Mouse (Mus musculus) limb, embryonic 10.5 days (tissue): ENCODE results near the gene Cyp3a25. TPM values are rescaled to one million over a fixed set of nuclear protein-coding genes. Genes with fewer than 3 reads are reported as not detected.
"Not testable (repeated sequence)": the region's sequence is repeated elsewhere in the genome, so short reads cannot be mapped to it uniquely, and the experiment has no call there.

Source experiments
- DNase-seq: peaks from one replicate; pipeline ENCODE4 v3.0.0-alpha.2; 2017; ENCODE audit warnings: low spot score
- H3K27ac ChIP-seq: fragments of 300-500 bp; sonication (generic); 2 replicates; pipeline ENCODE4 v1.5.1; 2016; ENCODE audit warnings: mild to moderate bottlenecking
- H3K27me3 ChIP-seq: fragments of 300-500 bp; sonication (generic); 2 replicates; pipeline ENCODE4 v1.6.1; 2016; ENCODE audit warnings: low read depth, mild to moderate bottlenecking; ENCODE audit not compliant: poor library complexity, severe bottlenecking
- H3K36me3 ChIP-seq: fragments of 300-500 bp; sonication (generic); 2 replicates; pipeline ENCODE4 v1.6.1; 2016; ENCODE audit warnings: mild to moderate bottlenecking, moderate library complexity
- H3K4me1 ChIP-seq: fragments of 300-500 bp; sonication (generic); 2 replicates; pipeline ENCODE4 v1.6.1; 2016
- H3K4me3 ChIP-seq: fragments of 300-500 bp; sonication (generic); 2 replicates; pipeline ENCODE4 v1.5.1; 2016; ENCODE audit warnings: mild to moderate bottlenecking, moderate library complexity
- H3K9me3 ChIP-seq: fragments of 300-500 bp; sonication (generic); replicated peaks from 2 replicates; pipeline ENCODE4 v1.6.1; 2016; ENCODE audit warnings: mild to moderate bottlenecking
- WGBS: fragments of 180-500 bp; shearing (Covaris S2); methylation state at CpG from one replicate; pipeline ENCODE4 v1.1.7; 2016; 5-methylcytosine and 5-hydroxymethylcytosine counted together
- polyA plus RNA-seq: library from polyadenylated mRNA; unstranded; fragments of >200 nt; fragmentation: Nextera tagmentation; extraction: Ambion mirVana; gene quantifications from 2 replicates; pipeline ENCODE4 v1.2.1, GENCODE M21; 2016

The Cyp3a25 gene
- polyA plus RNA-seq = not detected in 2 replicates

DNA sequence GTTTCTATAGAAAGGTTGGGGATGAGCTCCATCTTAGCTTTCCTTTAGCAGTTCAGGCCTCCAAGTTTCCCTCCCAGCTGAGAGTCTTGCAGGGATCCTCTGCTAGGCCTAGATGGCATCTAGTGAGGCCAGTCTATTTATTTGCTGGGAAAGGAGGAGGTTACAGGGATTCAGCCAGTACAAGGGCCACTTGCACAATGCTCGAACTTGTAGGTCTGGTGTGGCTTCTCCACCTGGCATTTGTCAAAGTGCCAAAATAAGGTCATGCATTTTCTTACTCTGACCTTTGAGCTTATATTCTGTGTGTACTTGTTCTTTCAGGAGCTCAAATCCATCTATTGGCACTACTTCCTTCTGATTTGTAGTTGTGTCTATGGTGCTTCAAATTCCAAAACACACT is at the start of gene Cyp3a25:
Gene Cyp3a25 (minus strand): TSS at position 110 of the 400 bp plus-strand sequence.
- H3K36me3 ChIP-seq, DNase-seq, H3K9me3 ChIP-seq, H3K4me1 ChIP-seq, H3K4me3 ChIP-seq, H3K27ac ChIP-seq, H3K27me3 ChIP-seq: not testable (repeated sequence)
- WGBS = 62% methylated on average over 1 of the region's 1 CpGs

DNA sequence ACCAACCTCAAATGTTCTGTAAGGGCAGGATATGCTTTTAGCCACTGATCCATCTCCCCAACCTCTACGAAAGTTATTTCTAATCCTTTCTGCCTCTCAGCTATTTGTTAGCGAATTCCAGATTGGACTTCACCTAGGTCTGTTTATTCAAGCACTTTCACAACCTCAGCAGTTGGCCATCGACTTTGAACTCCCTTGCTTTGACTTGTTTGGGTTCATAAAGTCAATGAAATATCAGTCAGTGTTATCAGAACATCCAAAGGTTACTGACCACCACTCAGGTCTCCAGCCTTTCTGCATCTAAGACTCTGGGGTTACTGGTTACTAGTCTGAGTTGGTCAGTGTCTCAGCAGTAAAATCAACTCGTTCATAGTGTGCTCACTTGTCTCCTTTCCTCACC is 11.7 kb upstream of the Cyp3a25 start:
- Histone ChIP-seq H3K4me1 (no peaks in the 10 kb centered on the region), H3K9me3 (0 out of 2 replicates have a peak, but pooled peaks cover 4% of the 10 kb centered on the region), H3K27ac (no peak overlapping the region), H3K27me3 (no peaks in the 10 kb centered on the region), H3K36me3 (no peaks in the 10 kb centered on the region), H3K4me3 (no peak overlapping the region)
- no peak for DNase-seq
- 57% methylated on average over 4 of the region's 4 CpGs for WGBS

GRCm38 (mm10) chr5:146018275-146018674 is 8.9 kb upstream of the Cyp3a25 start:
- Histone ChIP-seq H3K9me3 (peaks cover 15% of the 10 kb centered on the region; the same call in 1 of the 2 replicates), H3K27ac (no peak overlapping the region), H3K27me3 (no peaks in the 10 kb centered on the region), H3K36me3 (no peaks in the 10 kb centered on the region), H3K4me3 (no peak overlapping the region), H3K4me1 (no peaks in the 10 kb centered on the region)
- WGBS = 85% methylated on average over 5 of the region's 5 CpGs
- no peak for DNase-seq

GRCm38 (mm10) chr5:146011251-146011650 is 1.8 kb upstream of the Cyp3a25 start:
- Histone ChIP-seq H3K4me3 (no peak overlapping the region), H3K27me3 (no peaks in the 10 kb centered on the region), H3K9me3 (peaks cover 10% of the 10 kb centered on the region; the same call in 1 of the 2 replicates), H3K27ac (no peak overlapping the region), H3K36me3 (no peaks in the 10 kb centered on the region), H3K4me1 (no peaks in the 10 kb centered on the region)
- no peak for DNase-seq
- WGBS = 88% methylated on average over 1 of the region's 1 CpGs

GRCm38 (mm10) chr5:145967080-145967479 is 42.3 kb downstream of the Cyp3a25 start:
- Histone ChIP-seq H3K4me1 (no peaks in the 10 kb centered on the region), H3K27me3 (no peaks in the 10 kb centered on the region), H3K9me3 (peaks cover 13% of the 10 kb centered on the region; the same call in 1 of the 2 replicates), H3K4me3 (no peak overlapping the region), H3K27ac (no peak overlapping the region), H3K36me3 (no peaks in the 10 kb centered on the region)
- DNase-seq = no peak

Other genes starting within 250 kb of the Cyp3a25 start
- gene Cyp3a44, start 203.7 kb downstream of the Cyp3a25 start, polyA plus RNA-seq = not detected in 2 replicates
- not detected in 2 replicates for gene Cyp3a11, start 129.7 kb downstream of the Cyp3a25 start, polyA plus RNA-seq
- not detected in 2 replicates for gene Cyp3a59, start 69.6 kb upstream of the Cyp3a25 start, polyA plus RNA-seq
- gene Gm5565, start 150.9 kb upstream of the Cyp3a25 start, polyA plus RNA-seq = not detected in 2 replicates
- not detected in 2 replicates for gene Gm6309, start 161.1 kb upstream of the Cyp3a25 start, polyA plus RNA-seq
- gene 1700001J03Rik, start 175.7 kb upstream of the Cyp3a25 start, polyA plus RNA-seq = not detected in 2 replicates
- 23.4 and 29.1 TPM in 2 replicates for gene Rnf6, start 211.9 kb upstream of the Cyp3a25 start, polyA plus RNA-seq
- gene Cdk8, start 221.6 kb upstream of the Cyp3a25 start, polyA plus RNA-seq = 25.8 and 26.1 TPM in 2 replicates